Mouse (Mus musculus) lung, postnatal 0 days (tissue): Measurements from ENCODE around the gene B4galt5.

Experiments used
- CTCF ChIP-seq: IDR thresholded peaks from 2 replicates; pipeline ENCODE4 v1.5.1; 2016; ENCODE audit warnings: antibody characterized with exemption, mild to moderate bottlenecking
- EP300 ChIP-seq: IDR thresholded peaks from 2 replicates; pipeline ENCODE4 v1.6.1; 2016; ENCODE audit warnings: antibody characterized with exemption, mild to moderate bottlenecking, control low read depth

DNA sequence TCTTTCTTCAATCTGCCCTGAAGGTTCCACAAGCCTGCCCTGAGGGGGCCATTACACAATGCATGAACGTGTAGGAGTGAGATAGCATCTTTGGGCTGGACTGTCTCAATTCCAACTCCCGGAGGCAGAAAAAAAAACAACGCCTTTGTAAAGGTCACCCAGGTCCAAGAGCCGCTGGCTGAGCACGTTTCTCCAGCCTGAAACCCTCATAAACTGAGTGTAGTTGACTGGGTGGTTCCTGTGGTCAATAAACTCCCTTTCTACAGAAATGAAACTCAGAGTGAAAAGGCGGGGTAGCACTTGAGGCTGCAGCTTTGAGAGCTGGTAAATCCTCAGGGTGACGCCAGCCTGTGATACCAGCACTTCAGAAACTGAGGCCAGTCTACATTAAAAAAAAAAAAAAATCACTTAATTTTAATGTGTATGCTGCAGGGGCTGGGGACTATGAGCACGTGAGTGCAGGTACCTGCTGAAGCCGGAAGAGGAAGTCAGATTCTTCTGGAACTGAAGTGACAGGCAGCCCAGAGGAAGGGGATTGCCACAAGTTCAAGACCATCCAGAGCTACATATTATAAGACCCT, 2.5 kb upstream of the B4galt5 start:
- TF ChIP-seq CTCF (no peak), EP300 (no peak)
